In the genomic region with DNA sequence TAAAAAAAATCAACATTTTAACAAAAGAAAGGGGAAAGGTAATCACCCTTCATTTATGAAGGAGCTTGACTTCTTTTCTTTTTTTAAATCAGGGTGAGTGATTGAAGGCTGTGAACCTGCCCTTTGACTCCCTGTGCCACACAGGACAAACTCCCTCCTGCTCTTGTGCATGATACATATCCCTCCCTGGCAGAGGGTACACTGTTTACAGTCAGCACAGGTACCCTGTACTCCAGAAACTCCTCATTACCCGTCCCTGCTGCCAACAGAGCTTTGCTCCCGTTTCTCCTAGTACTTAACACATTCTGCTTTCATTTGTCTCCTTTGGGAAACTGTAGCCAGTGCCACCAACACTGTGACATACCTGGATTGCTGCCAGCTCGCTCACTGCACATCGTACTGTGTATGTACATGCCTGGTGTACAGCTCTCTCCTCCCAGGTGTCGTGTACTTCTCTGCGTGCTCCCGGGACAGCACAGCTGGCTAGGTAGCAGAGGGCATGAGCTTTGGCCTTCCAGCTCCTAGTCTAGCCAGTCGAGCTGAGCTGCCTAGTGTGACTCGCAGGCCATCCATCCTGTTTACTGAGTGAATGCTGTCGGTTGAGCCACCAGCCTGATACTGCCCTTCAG, we compare ENCODE assay signal across 13 mouse cellular contexts.
DNase-seq lines count a peak whose midpoint lies in the region; ATAC-seq and TF ChIP-seq lines count a peak whose summit lies in the region.
"Had no signal": no experiment of that assay in that cellular context is flagged by ENCODE, and none has a peak within 500 bp of the region (broad histone marks: within the 10 kb centered on the region; RNA-seq: fewer than 3 reads in every experiment).

No protein-coding gene starts in this region.

- no peak overlapping the region for H3K4me2 ChIP-seq in limb, embryonic 14.5 days (replicated peaks; ENCODE audit: low read depth, low read length, severe bottlenecking)
- H3K4me2 ChIP-seq in liver, embryonic 14.5 days (ENCODE audit: low read depth) = no peak overlapping the region
- H3K4me2 ChIP-seq: hindbrain, embryonic 13.5 days had no signal

- no peak for TF ChIP-seq EP300 in liver, embryonic 14.5 days (IDR thresholded peaks at IDR 0.05; ENCODE audit: low read depth)

- WGBS in limb, embryonic 14.5 days = 59% methylated on average over 10 of the region's 10 CpGs
- WGBS in limb, embryonic 10.5 days = 75% methylated on average over 10 of the region's 10 CpGs
- 59% methylated on average over 10 of the region's 10 CpGs for WGBS in liver, embryonic 14.5 days (ENCODE audit: insufficient replicate concordance)

- 0 out of 2 replicates have a peak overlapping the region, but pooled peaks have one; percentile 21 for H3K9ac ChIP-seq in limb, embryonic 14.5 days (ENCODE audit: low read depth, low read length, severe bottlenecking)
- no peak overlapping the region for H3K9ac ChIP-seq in liver, embryonic 14.5 days (replicated peaks)
- H3K9ac ChIP-seq: hindbrain, embryonic 13.5 days had no signal

- no peak for ATAC-seq in limb, embryonic 14.5 days (ENCODE audit: low FRiP score, low read depth)
- peak; percentile 43; the same call in 1 of the 2 replicates for ATAC-seq in liver, embryonic 14.5 days (ENCODE audit: insufficient read depth)

- no peak overlapping the region for H3K4me3 ChIP-seq in limb, embryonic 14.5 days (replicated peaks; ENCODE audit: low read length)
- H3K4me3 ChIP-seq in limb, embryonic 10.5 days = no peak overlapping the region
- no peak overlapping the region for H3K4me3 ChIP-seq in liver, embryonic 14.5 days (ENCODE audit: insufficient read depth in 1 of 2, low read depth in 2 of 2, low read length in 2 of 2)
- H3K4me3 ChIP-seq: gastrocnemius, adult 2 months; hindbrain, embryonic 13.5 days had no signal

- no peak for TF ChIP-seq CTCF in brain, embryonic 14.5 days (IDR thresholded peaks at IDR 0.05; ENCODE audit: borderline replicate concordance, extremely low read depth, insufficient read depth, insufficient read length)
- TF ChIP-seq CTCF in liver, embryonic 14.5 days (IDR thresholded peaks at IDR 0.05; ENCODE audit: low read depth) = no peak

- no peak for DNase-seq in limb, embryonic 14.5 days (ENCODE audit: low spot score)
- DNase-seq in limb, embryonic 10.5 days (ENCODE audit: low spot score) = no peak
- peak; percentile 24 for DNase-seq in brain, embryonic 14.5 days (ENCODE audit: low read depth)
- DNase-seq in kidney, adult 11 months = peak; percentile 32
- no peak for DNase-seq in liver, embryonic 14.5 days (ENCODE audit: low read depth in 3 of 3, low spot score in 3 of 3)
- DNase-seq in gastrocnemius, postnatal 4 days (ENCODE audit: low spot score in 2 of 2) = no peak
- no peak for DNase-seq in spleen, postnatal 4 days (ENCODE audit: low spot score in 2 of 2)
- DNase-seq: cerebellum, adult 2 months; gastrocnemius, adult 2 months; layer of hippocampus, postnatal 36 days had no signal

- H3K4me1 ChIP-seq in limb, embryonic 14.5 days (ENCODE audit: control insufficient read depth, insufficient read depth, low read length) = no peaks in the 10 kb centered on the region
- peaks cover 11% of the 10 kb centered on the region; the same call in 1 of the 2 replicates for H3K4me1 ChIP-seq in limb, embryonic 10.5 days
- no peaks in the 10 kb centered on the region; a peak in 2 of 4 replicates for H3K4me1 ChIP-seq in liver, embryonic 14.5 days (replicated peaks; ENCODE audit: control insufficient read depth in 2 of 2, insufficient read depth in 2 of 2, low read length in 1 of 2)
- H3K4me1 ChIP-seq: hindbrain, embryonic 13.5 days had no signal

- TF ChIP-seq POLR2A in limb, embryonic 14.5 days (IDR thresholded peaks at IDR 0.05; ENCODE audit: borderline replicate concordance, extremely low read depth, insufficient read depth, insufficient read length) = no peak
- no peak for TF ChIP-seq POLR2A in brain, embryonic 14.5 days (IDR thresholded peaks at IDR 0.05; ENCODE audit: borderline replicate concordance, extremely low read depth, insufficient read depth, insufficient read length, poor library complexity, severe bottlenecking)

- H3K9me3 ChIP-seq in limb, embryonic 14.5 days (ENCODE audit: control insufficient read depth, low read length) = no peaks in the 10 kb centered on the region
- H3K9me3 ChIP-seq in limb, embryonic 10.5 days (replicated peaks) = no peaks in the 10 kb centered on the region
- no peaks in the 10 kb centered on the region for H3K9me3 ChIP-seq in liver, embryonic 14.5 days (ENCODE audit: control insufficient read depth, low read length)
- H3K9me3 ChIP-seq: G1E; hindbrain, embryonic 13.5 days had no signal

- H3K36me3 ChIP-seq in limb, embryonic 14.5 days (ENCODE audit: control insufficient read depth, insufficient read depth, low read length) = no peaks in the 10 kb centered on the region
- H3K36me3 ChIP-seq in limb, embryonic 10.5 days = no peaks in the 10 kb centered on the region
- H3K36me3 ChIP-seq in liver, embryonic 14.5 days (replicated peaks; ENCODE audit: control insufficient read depth, insufficient read depth, low read depth) = no peaks in the 10 kb centered on the region
- H3K36me3 ChIP-seq: G1E; hindbrain, embryonic 13.5 days had no signal

- no peaks in the 10 kb centered on the region for H3K27me3 ChIP-seq in limb, embryonic 14.5 days (ENCODE audit: control insufficient read depth, insufficient read depth, low read length)
- H3K27me3 ChIP-seq in limb, embryonic 10.5 days (ENCODE audit: low read depth, poor library complexity, severe bottlenecking) = no peaks in the 10 kb centered on the region
- no peaks in the 10 kb centered on the region for H3K27me3 ChIP-seq in liver, embryonic 14.5 days (ENCODE audit: control insufficient read depth, insufficient read depth, low read length)
- H3K27me3 ChIP-seq: hindbrain, embryonic 13.5 days had no signal

- no peak overlapping the region for H3K27ac ChIP-seq in limb, embryonic 14.5 days (replicated peaks; ENCODE audit: low read depth, low read length)
- no peak overlapping the region for H3K27ac ChIP-seq in limb, embryonic 10.5 days
- no peak overlapping the region for H3K27ac ChIP-seq in liver, embryonic 14.5 days
- H3K27ac ChIP-seq: gastrocnemius, adult 2 months; hindbrain, embryonic 13.5 days; macrophage had no signal

Comparison
In these comparisons a context has a peak if more than half of its experiments do, and no peak if none do; other contexts are left out.
1. DNase-seq: peak in brain, embryonic 14.5 days (single experiment) and kidney, adult 11 months (single experiment); none in limb, embryonic 14.5 days (single experiment), limb, embryonic 10.5 days (single experiment), liver, embryonic 14.5 days (0 of 3), gastrocnemius, postnatal 4 days (0 of 2) and spleen, postnatal 4 days (0 of 2).